Mouse (Mus musculus): ENCODE measurements around the gene Btbd6. TPM values are rescaled to one million over a fixed set of nuclear protein-coding genes. Genes with fewer than 3 reads are reported as not detected.

Gene Btbd6
- not detected in 2 replicates for polyA plus RNA-seq (2012; ENCODE audit: insufficient read depth, insufficient read length, low replicate concordance, missing spikeins)

DNA sequence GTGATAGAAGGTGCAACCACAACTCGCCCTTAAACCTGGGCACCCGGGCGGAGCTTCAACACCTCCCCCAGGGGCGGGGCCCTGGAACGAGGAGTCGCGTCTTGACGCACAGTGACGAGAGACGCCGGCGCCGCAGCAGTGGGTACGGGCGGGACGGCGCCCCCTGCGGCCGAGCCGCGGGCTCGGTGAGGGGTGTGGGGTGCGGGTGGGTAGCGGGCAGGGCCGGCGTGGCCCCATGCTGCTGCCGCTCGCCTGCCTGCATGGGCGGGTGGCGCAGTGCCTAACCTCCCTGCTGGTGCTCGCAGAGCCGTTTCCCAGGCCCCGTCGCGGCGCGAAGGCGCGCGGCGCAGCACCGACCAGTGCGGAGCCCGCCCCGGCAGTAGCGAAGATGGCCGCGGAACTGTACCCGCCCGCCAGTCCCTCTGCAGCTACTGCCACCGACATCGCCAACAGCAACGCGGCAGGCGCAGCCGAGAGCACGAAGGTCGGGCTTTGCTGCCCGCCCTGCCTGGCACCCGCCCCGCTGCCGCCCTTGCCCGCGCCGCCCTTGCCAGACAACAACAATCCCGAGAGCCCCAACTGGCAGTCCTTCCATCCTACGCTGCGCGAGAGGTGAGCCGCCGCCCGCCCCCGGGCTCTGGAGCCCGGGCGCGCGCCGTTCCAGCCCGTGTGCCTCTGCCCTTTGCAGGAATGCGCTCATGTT, at the start of gene Btbd6:
TSS of gene Btbd6 (plus strand) at position 112 of the 703 bp plus-strand sequence.
- H3K27ac ChIP-seq (ENCODE audit: insufficient read depth, low read depth, low read length): peak within 1 kb of the TSS; percentile 77
- peaks cover 20% of the 10 kb centered on the region for H3K4me1 ChIP-seq (ENCODE audit: control insufficient read depth, insufficient read depth, low read length)
- TF ChIP-seq POLR2A (IDR thresholded peaks at IDR 0.05; ENCODE audit: insufficient read depth, low read depth, low read length) (peak; percentile 92), CTCF (IDR thresholded peaks at IDR 0.05; ENCODE audit: insufficient read depth, low read depth, low read length) (peak; percentile 55)
- H3K4me3 ChIP-seq (ENCODE audit: insufficient read depth, low read depth, low read length): peak within 1 kb of the TSS; percentile 82
- WGBS: under 1% methylated on average over 80 of the region's 80 CpGs

GRCm38 (mm10) chr12:112927265-112927664, 49.0 kb upstream of the Btbd6 start:
- Histone ChIP-seq H3K4me1 (ENCODE audit: control insufficient read depth, insufficient read depth, low read length) (peaks cover 63% of the 10 kb centered on the region), H3K4me3 (ENCODE audit: insufficient read depth, low read depth, low read length) (no peak overlapping the region), H3K27ac (ENCODE audit: insufficient read depth, low read depth, low read length) (no peak overlapping the region)
- no peak for TF ChIP-seq POLR2A (IDR thresholded peaks at IDR 0.05; ENCODE audit: insufficient read depth, low read depth, low read length)
- TF ChIP-seq CTCF (IDR thresholded peaks at IDR 0.05; ENCODE audit: insufficient read depth, low read depth, low read length): no peak
- WGBS: 62% methylated on average over 14 of the region's 14 CpGs

DNA sequence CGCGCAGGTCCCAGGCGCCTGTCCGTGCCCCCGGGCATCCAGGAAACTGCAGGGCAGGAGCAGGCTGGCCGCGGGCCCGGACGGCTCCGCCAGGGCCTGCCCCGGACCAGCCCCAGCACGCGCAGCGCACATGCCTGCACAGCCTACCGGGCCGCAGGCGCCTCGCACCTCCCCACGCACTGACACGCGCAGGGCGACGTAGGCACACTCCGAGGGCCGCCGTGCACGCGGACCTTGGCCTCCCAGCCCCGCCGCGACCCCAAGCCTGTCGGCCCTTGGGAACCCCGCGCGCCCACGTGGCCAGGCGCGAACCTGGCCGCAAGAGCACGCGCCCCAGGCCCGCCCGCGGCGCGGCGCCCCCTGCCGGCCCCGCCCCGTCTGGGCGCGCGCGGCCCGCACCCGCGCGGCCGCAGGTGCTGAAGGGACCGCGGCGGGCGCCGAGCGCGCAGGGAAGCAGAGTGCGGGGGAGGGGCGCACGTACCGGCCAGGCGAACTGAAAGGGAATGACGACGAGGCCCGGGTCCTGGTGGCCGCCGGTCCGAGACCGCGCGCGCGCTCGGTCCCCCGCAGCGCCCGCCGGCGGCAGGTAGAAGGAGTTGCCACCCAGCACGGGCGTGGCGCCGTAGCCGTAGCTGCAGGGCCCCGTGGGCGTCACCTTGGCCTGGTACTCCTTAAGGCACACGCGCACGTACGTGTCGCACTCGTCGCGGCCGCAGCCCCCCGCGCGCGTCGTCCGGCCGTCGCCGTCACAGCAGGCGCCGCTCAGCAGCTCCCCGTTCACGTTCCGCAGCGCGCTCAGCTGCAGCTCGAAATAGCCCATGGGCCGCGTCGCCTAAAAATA, 47.7 kb upstream of the Btbd6 start:
- H3K4me3 ChIP-seq (ENCODE audit: insufficient read depth, low read depth, low read length): peak overlapping the region; percentile 67
- TF ChIP-seq POLR2A (IDR thresholded peaks at IDR 0.05; ENCODE audit: insufficient read depth, low read depth, low read length) (peak; percentile 41), CTCF (IDR thresholded peaks at IDR 0.05; ENCODE audit: insufficient read depth, low read depth, low read length) (no peak; the same call in 1 of the 2 replicates)
- WGBS: 1% methylated on average over 124 of the region's 124 CpGs
- H3K27ac ChIP-seq (ENCODE audit: insufficient read depth, low read depth, low read length): peak overlapping the region; percentile 27; the same call in 1 of the 2 replicates
- H3K4me1 ChIP-seq (ENCODE audit: control insufficient read depth, insufficient read depth, low read length): peaks cover 52% of the 10 kb centered on the region

- WGBS: 20% methylated on average over 85 of the region's 85 CpGs
- peak within 1 kb of the TSS; percentile 67 for H3K4me3 ChIP-seq (ENCODE audit: insufficient read depth, low read depth, low read length)
- peaks cover 41% of the 10 kb centered on the region for H3K4me1 ChIP-seq (ENCODE audit: control insufficient read depth, insufficient read depth, low read length)
- TF ChIP-seq CTCF (IDR thresholded peaks at IDR 0.05; ENCODE audit: insufficient read depth, low read depth, low read length): peak; percentile 49; the same call in 1 of the 2 replicates
- no peak for TF ChIP-seq POLR2A (IDR thresholded peaks at IDR 0.05; ENCODE audit: insufficient read depth, low read depth, low read length)
- peak within 1 kb of the TSS; percentile 27; the same call in 1 of the 2 replicates for H3K27ac ChIP-seq (ENCODE audit: insufficient read depth, low read depth, low read length)
These were observed 46.5 kb upstream of the Btbd6 start, which contains the start of gene Jag2 for GRCm38 (mm10) chr12:112929562-112930352. TSS of gene Jag2 (minus strand) at chr12:112929776.

DNA sequence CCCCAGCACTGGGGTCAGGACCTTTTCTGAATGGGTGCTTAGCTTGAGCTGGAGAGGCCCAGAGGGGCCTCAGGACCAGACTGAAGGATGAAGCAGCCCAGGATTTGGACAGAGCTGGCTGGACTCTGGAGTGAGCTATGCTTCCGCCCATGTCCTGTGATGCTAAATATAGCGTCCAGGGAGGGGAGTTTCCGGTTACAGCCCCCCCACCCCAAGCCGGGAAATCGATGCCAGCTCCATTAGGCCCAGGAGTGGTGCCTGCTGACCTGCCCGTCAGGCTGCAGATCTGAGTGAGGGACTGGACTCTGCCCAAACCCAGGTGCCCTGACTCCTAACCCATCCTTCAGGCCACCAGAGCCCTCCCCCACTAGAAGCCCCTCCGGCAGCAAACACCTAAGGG, 43.6 kb upstream of the Btbd6 start:
- no peak overlapping the region for H3K27ac ChIP-seq (ENCODE audit: insufficient read depth, low read depth, low read length)
- TF ChIP-seq CTCF (IDR thresholded peaks at IDR 0.05; ENCODE audit: insufficient read depth, low read depth, low read length) (no peak), POLR2A (IDR thresholded peaks at IDR 0.05; ENCODE audit: insufficient read depth, low read depth, low read length) (no peak)
- WGBS: 66% methylated on average over 7 of the region's 7 CpGs
- H3K4me3 ChIP-seq (ENCODE audit: insufficient read depth, low read depth, low read length): no peak overlapping the region
- H3K4me1 ChIP-seq (ENCODE audit: control insufficient read depth, insufficient read depth, low read length): peaks cover 12% of the 10 kb centered on the region

DNA sequence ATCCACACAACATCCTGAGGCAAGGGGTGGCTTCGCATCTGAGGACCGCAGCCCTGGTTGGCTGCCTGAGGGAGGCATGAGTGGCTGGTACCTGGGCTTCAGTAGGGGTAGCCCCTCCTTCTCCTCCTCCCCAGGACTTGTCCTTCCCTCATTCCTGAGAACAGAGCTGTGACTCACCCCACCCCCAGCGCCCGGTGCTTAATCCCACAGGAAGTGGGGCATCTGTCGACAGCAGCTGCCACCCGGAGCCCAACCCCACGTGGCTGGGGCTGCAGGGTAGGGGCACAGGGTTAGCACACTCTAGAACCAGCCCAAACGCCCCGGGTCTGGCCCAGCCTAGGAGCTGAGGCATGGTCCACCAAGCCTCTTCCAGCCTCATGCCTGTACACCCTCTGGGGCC, 38.4 kb upstream of the Btbd6 start:
- H3K4me3 ChIP-seq (ENCODE audit: insufficient read depth, low read depth, low read length): no peak overlapping the region
- no peak overlapping the region for H3K27ac ChIP-seq (ENCODE audit: insufficient read depth, low read depth, low read length)
- TF ChIP-seq POLR2A (IDR thresholded peaks at IDR 0.05; ENCODE audit: insufficient read depth, low read depth, low read length) (no peak), CTCF (IDR thresholded peaks at IDR 0.05; ENCODE audit: insufficient read depth, low read depth, low read length) (no peak)
- WGBS: 59% methylated on average over 9 of the region's 9 CpGs
- peaks cover 18% of the 10 kb centered on the region for H3K4me1 ChIP-seq (ENCODE audit: control insufficient read depth, insufficient read depth, low read length)

GRCm38 (mm10) chr12:112938366-112938765, 37.9 kb upstream of the Btbd6 start:
- TF ChIP-seq POLR2A (IDR thresholded peaks at IDR 0.05; ENCODE audit: insufficient read depth, low read depth, low read length) (no peak), CTCF (IDR thresholded peaks at IDR 0.05; ENCODE audit: insufficient read depth, low read depth, low read length) (no peak)
- H3K4me1 ChIP-seq (ENCODE audit: control insufficient read depth, insufficient read depth, low read length): peaks cover 18% of the 10 kb centered on the region
- H3K4me3 ChIP-seq (ENCODE audit: insufficient read depth, low read depth, low read length): no peak overlapping the region
- WGBS: 91% methylated on average over 10 of the region's 10 CpGs
- no peak overlapping the region for H3K27ac ChIP-seq (ENCODE audit: insufficient read depth, low read depth, low read length)

GRCm38 (mm10) chr12:112938873-112939565, 37.3 kb upstream of the Btbd6 start:
- H3K4me3 ChIP-seq (ENCODE audit: insufficient read depth, low read depth, low read length): no peak overlapping the region
- TF ChIP-seq POLR2A (IDR thresholded peaks at IDR 0.05; ENCODE audit: insufficient read depth, low read depth, low read length) (no peak), CTCF (IDR thresholded peaks at IDR 0.05; ENCODE audit: insufficient read depth, low read depth, low read length) (0 out of 2 replicates have a peak, but pooled peaks have one; percentile 7)
- H3K27ac ChIP-seq (ENCODE audit: insufficient read depth, low read depth, low read length): no peak overlapping the region
- peaks cover 18% of the 10 kb centered on the region for H3K4me1 ChIP-seq (ENCODE audit: control insufficient read depth, insufficient read depth, low read length)
- 77% methylated on average over 10 of the region's 10 CpGs for WGBS
